Mouse (Mus musculus) E14TG2a.4 (cell line): ENCODE measurements around the gene Olfr510.
"Not testable (repeated sequence)": the region's sequence is repeated elsewhere in the genome, so short reads cannot be mapped to it uniquely, and the experiment has no call there.

ENCODE experiments used
- CTCF ChIP-seq: conservative IDR thresholded peaks from 2 replicates; pipeline ENCODE4 v1.5.1; 2014; ENCODE audit warnings: low read length
- POU5F1 ChIP-seq: IDR thresholded peaks from 2 replicates; pipeline ENCODE4 v1.6.1; 2014; ENCODE audit warnings: low read length, borderline replicate concordance

GRCm38 (mm10) chr7:108616781-108617180 is 49.4 kb upstream of the Olfr510 start:
- TF ChIP-seq CTCF, POU5F1: not testable (repeated sequence)
